Mouse (Mus musculus): ENCODE results near the gene Abcb4. TPM values are rescaled to one million over a fixed set of nuclear protein-coding genes. Genes with fewer than 3 reads are reported as not detected.

Abcb4 gene
- polyA plus RNA-seq, 1 experiment from 2014 or later, result 1.2 TPM

GRCm38 (mm10) chr5:8898246-8898645, 4.7 kb downstream of the Abcb4 start:
- Histone ChIP-seq H3K9ac (ENCODE audit: low read depth, low read length) (no peak overlapping the region), H3K4me3 (ENCODE audit: low read depth, low read length) (no peak overlapping the region), H3K27ac (ENCODE audit: low read depth, low read length) (no peak overlapping the region), H3K4me1 (ENCODE audit: control insufficient read depth, insufficient read depth, low read length) (no peaks in the 10 kb centered on the region), H3K9me3 (replicated peaks; ENCODE audit: control insufficient read depth, low read length) (no peaks in the 10 kb centered on the region), H3K27me3 (ENCODE audit: control insufficient read depth, insufficient read depth, low read length) (peaks cover 9% of the 10 kb centered on the region; the same call in 1 of the 2 replicates), H3K4me2 (no peak overlapping the region), H3K36me3 (ENCODE audit: control insufficient read depth, insufficient read depth, low read length) (no peaks in the 10 kb centered on the region)
- ATAC-seq (replicated peaks; ENCODE audit: insufficient number of reproducible peaks, low FRiP score, low TSS enrichment), result no peak
- WGBS (ENCODE audit: insufficient replicate concordance), result 78% methylated on average over 3 of the region's 3 CpGs

GRCm38 (mm10) chr5:8901001-8901400, 7.5 kb downstream of the Abcb4 start:
- no peak for ATAC-seq (replicated peaks; ENCODE audit: insufficient number of reproducible peaks, low FRiP score, low TSS enrichment)
- Histone ChIP-seq H3K4me3 (ENCODE audit: low read depth, low read length) (no peak overlapping the region), H3K9ac (ENCODE audit: low read depth, low read length) (no peak overlapping the region), H3K27me3 (ENCODE audit: control insufficient read depth, insufficient read depth, low read length) (no peaks in the 10 kb centered on the region), H3K27ac (ENCODE audit: low read depth, low read length) (no peak overlapping the region), H3K9me3 (replicated peaks; ENCODE audit: control insufficient read depth, low read length) (no peaks in the 10 kb centered on the region), H3K36me3 (ENCODE audit: control insufficient read depth, insufficient read depth, low read length) (no peaks in the 10 kb centered on the region), H3K4me2 (no peak overlapping the region), H3K4me1 (ENCODE audit: control insufficient read depth, insufficient read depth, low read length) (no peaks in the 10 kb centered on the region)
- 74% methylated on average over 1 of the region's 1 CpGs for WGBS (ENCODE audit: insufficient replicate concordance)

DNA sequence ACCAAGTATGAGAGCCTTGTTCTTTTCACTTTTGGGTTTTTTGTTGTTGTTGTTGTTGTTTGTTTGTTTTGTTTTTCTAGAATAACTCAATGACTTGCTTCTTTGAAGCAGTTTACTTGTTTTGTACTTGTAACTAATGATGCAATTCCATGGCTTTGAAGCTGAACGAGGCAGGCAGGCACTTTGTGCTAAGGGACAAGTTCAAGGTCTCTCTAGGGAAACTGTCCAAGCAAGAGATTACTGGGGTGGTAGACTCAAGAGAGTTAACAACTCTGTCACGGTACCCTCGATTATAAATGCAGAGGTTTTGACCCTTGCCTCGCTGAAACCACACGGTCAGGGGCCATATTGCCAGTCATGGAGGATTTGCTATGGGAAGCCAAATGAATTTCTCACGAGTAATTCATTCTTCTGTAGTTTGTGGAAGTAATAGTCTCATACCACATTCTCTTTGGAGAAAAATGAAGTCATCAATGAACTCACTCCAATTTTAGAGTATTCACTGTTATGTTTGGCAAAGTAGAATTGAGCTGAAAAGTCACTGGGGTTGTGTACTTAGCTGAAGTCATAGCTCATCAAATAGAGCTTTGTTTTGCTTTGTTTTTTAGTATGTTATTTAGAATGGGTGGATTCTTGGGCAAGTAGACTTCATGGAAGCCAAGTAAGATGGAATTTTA, 8.8 kb downstream of the Abcb4 start:
- Histone ChIP-seq H3K36me3 (ENCODE audit: control insufficient read depth, insufficient read depth, low read length) (no peaks in the 10 kb centered on the region), H3K4me1 (ENCODE audit: control insufficient read depth, insufficient read depth, low read length) (no peaks in the 10 kb centered on the region)
- 71% methylated on average over 6 of the region's 6 CpGs for WGBS (ENCODE audit: insufficient replicate concordance)

DNA sequence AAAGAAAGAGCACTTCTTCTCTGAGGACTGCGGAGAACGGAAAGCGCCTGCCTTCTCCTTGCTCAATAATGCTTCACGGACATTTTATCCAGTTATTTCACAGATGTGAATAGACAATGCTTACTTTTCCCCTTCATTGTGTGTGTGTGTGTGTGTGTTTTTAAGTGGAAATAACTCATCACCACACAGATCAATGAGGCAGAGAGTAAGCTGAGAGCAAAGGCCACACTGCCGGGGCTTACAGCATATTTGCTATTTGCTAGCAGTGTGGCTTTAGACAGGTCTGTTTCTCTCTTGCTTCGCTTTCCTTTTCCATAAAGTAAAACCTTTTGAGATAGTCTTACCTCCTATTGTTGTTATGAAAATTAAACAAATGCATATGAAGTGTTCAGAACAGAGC, 11.0 kb downstream of the Abcb4 start:
- no peaks in the 10 kb centered on the region for H3K36me3 ChIP-seq (ENCODE audit: control insufficient read depth, insufficient read depth, low read length)
- no peak overlapping the region for H3K27ac ChIP-seq (ENCODE audit: low read depth, low read length)
- ATAC-seq (replicated peaks; ENCODE audit: insufficient number of reproducible peaks, low FRiP score, low TSS enrichment), result no peak
- no peaks in the 10 kb centered on the region for H3K9me3 ChIP-seq (replicated peaks; ENCODE audit: control insufficient read depth, low read length)
- H3K4me1 ChIP-seq (ENCODE audit: control insufficient read depth, insufficient read depth, low read length), result no peaks in the 10 kb centered on the region
- H3K4me2 ChIP-seq, result no peak overlapping the region
- H3K9ac ChIP-seq (ENCODE audit: low read depth, low read length), result no peak overlapping the region
- no peaks in the 10 kb centered on the region for H3K27me3 ChIP-seq (ENCODE audit: control insufficient read depth, insufficient read depth, low read length)
- WGBS (ENCODE audit: insufficient replicate concordance), result 86% methylated on average over 6 of the region's 6 CpGs
- H3K4me3 ChIP-seq (ENCODE audit: low read depth, low read length), result no peak overlapping the region

More for the DNA sequence above, 8.8 kb downstream of the Abcb4 start:
- H3K4me2 ChIP-seq, result no peak overlapping the region
- no peaks in the 10 kb centered on the region for H3K9me3 ChIP-seq (replicated peaks; ENCODE audit: control insufficient read depth, low read length)
- H3K9ac ChIP-seq (ENCODE audit: low read depth, low read length), result no peak overlapping the region
- no peak overlapping the region for H3K27ac ChIP-seq (ENCODE audit: low read depth, low read length)
- H3K4me3 ChIP-seq (ENCODE audit: low read depth, low read length), result no peak overlapping the region
- ATAC-seq (replicated peaks; ENCODE audit: insufficient number of reproducible peaks, low FRiP score, low TSS enrichment), result no peak
- H3K27me3 ChIP-seq (ENCODE audit: control insufficient read depth, insufficient read depth, low read length), result no peaks in the 10 kb centered on the region

DNA sequence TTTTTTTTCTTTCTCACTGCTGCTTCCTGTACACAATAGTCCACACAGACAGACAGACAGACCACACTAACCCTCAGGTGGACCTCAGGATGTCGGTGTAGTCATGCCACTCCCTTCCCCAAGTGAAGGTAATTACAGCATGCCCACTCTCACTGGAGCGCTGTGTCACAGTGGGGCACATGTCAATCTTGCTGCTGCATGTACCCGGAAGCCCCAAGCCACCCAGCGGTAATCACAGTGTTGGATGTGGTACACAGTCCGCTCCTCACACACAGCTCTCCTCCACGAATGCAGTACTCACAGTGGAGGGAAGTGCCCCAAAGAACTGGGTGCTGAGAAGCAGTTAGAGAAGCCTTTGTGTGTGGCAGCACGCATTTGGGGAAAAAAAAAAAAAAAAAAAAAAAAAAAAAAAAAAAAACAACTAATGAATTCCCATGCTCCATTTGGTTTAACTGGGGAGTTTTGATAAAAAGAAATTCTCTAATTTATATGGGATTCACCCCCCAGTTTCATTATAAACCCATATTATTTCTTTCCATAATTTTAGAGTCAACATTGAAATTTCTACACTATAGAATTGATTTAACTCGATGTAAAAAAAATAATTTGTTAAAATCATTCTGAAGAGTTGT, 18.2 kb downstream of the Abcb4 start:
- Histone ChIP-seq H3K4me3 (ENCODE audit: low read depth, low read length) (no peak overlapping the region), H3K4me1 (ENCODE audit: control insufficient read depth, insufficient read depth, low read length) (no peaks in the 10 kb centered on the region), H3K9me3 (replicated peaks; ENCODE audit: control insufficient read depth, low read length) (no peaks in the 10 kb centered on the region), H3K36me3 (ENCODE audit: control insufficient read depth, insufficient read depth, low read length) (no peaks in the 10 kb centered on the region), H3K4me2 (no peak overlapping the region), H3K27me3 (ENCODE audit: control insufficient read depth, insufficient read depth, low read length) (no peaks in the 10 kb centered on the region), H3K27ac (ENCODE audit: low read depth, low read length) (no peak overlapping the region), H3K9ac (ENCODE audit: low read depth, low read length) (no peak overlapping the region)
- no peak for ATAC-seq (replicated peaks; ENCODE audit: insufficient number of reproducible peaks, low FRiP score, low TSS enrichment)
- 74% methylated on average over 8 of the region's 8 CpGs for WGBS (ENCODE audit: insufficient replicate concordance)

- no peak overlapping the region for H3K4me2 ChIP-seq
- H3K4me3 ChIP-seq (ENCODE audit: low read depth, low read length), result no peak overlapping the region
- no peaks in the 10 kb centered on the region for H3K4me1 ChIP-seq (ENCODE audit: control insufficient read depth, insufficient read depth, low read length)
- no peak for ATAC-seq (replicated peaks; ENCODE audit: insufficient number of reproducible peaks, low FRiP score, low TSS enrichment)
- WGBS (ENCODE audit: insufficient replicate concordance), result 81% methylated on average over 2 of the region's 2 CpGs
- H3K27ac ChIP-seq (ENCODE audit: low read depth, low read length), result no peak overlapping the region
- no peaks in the 10 kb centered on the region for H3K9me3 ChIP-seq (replicated peaks; ENCODE audit: control insufficient read depth, low read length)
- no peak overlapping the region for H3K9ac ChIP-seq (ENCODE audit: low read depth, low read length)
- H3K27me3 ChIP-seq (ENCODE audit: control insufficient read depth, insufficient read depth, low read length), result no peaks in the 10 kb centered on the region
- H3K36me3 ChIP-seq (ENCODE audit: control insufficient read depth, insufficient read depth, low read length), result no peaks in the 10 kb centered on the region
Observed at GRCm38 (mm10) chr5:8916400-8916799, 22.9 kb downstream of the Abcb4 start.

GRCm38 (mm10) chr5:8917069-8917468, 23.6 kb downstream of the Abcb4 start:
- Histone ChIP-seq H3K9me3 (replicated peaks; ENCODE audit: control insufficient read depth, low read length) (no peaks in the 10 kb centered on the region), H3K27me3 (ENCODE audit: control insufficient read depth, insufficient read depth, low read length) (no peaks in the 10 kb centered on the region), H3K27ac (ENCODE audit: low read depth, low read length) (no peak overlapping the region), H3K4me3 (ENCODE audit: low read depth, low read length) (no peak overlapping the region), H3K4me2 (no peak overlapping the region), H3K4me1 (ENCODE audit: control insufficient read depth, insufficient read depth, low read length) (no peaks in the 10 kb centered on the region), H3K36me3 (ENCODE audit: control insufficient read depth, insufficient read depth, low read length) (no peaks in the 10 kb centered on the region), H3K9ac (ENCODE audit: low read depth, low read length) (no peak overlapping the region)
- ATAC-seq (replicated peaks; ENCODE audit: insufficient number of reproducible peaks, low FRiP score, low TSS enrichment), result no peak
- WGBS (ENCODE audit: insufficient replicate concordance), result 64% methylated on average over 6 of the region's 6 CpGs

DNA sequence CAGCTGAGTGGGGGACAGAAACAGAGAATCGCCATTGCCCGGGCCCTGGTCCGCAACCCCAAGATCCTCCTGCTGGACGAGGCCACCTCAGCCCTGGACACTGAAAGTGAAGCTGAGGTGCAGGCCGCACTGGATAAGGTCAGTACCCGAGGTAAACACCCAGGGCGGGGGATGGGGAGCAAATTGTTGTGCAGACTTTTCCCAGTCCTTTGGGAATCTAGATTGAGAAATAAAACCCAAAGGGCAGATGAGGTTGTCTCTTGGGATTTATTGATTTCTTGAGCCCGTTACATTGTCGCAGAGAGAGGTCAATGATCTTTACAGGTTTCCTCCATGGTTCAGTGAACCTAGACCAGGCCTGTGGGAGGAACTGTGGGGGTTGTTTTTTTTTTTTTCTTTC, 34.9 kb downstream of the Abcb4 start:
- no peak for ATAC-seq (replicated peaks; ENCODE audit: insufficient number of reproducible peaks, low FRiP score, low TSS enrichment)
- Histone ChIP-seq H3K9me3 (replicated peaks; ENCODE audit: control insufficient read depth, low read length) (peaks cover 4% of the 10 kb centered on the region; the same call in 1 of the 2 replicates), H3K9ac (ENCODE audit: low read depth, low read length) (no peak overlapping the region), H3K36me3 (ENCODE audit: control insufficient read depth, insufficient read depth, low read length) (no peaks in the 10 kb centered on the region), H3K4me2 (no peak overlapping the region), H3K4me3 (ENCODE audit: low read depth, low read length) (no peak overlapping the region), H3K4me1 (ENCODE audit: control insufficient read depth, insufficient read depth, low read length) (no peaks in the 10 kb centered on the region), H3K27me3 (ENCODE audit: control insufficient read depth, insufficient read depth, low read length) (no peaks in the 10 kb centered on the region), H3K27ac (ENCODE audit: low read depth, low read length) (no peak overlapping the region)
- 78% methylated on average over 9 of the region's 9 CpGs for WGBS (ENCODE audit: insufficient replicate concordance)

DNA sequence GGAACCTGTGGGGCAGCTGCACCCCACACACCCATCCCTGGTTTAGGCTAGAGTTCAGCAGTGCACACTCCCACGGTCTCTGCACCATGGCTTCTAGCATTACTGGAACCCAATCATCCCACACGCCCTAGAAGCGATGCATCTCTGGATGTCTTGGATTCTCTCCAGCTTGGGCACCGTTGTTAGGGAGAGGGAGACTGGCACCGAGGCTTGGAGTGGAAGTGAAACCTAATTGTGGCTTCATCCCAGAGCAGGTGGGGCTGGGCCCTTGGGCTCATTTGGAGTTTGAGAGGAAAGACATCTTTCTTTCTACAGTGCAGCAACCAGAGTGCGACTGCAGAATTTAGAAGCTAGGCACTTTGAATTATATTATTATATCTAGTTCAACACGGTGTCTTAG, 44.4 kb downstream of the Abcb4 start:
- no peak overlapping the region for H3K9ac ChIP-seq (ENCODE audit: low read depth, low read length)
- 79% methylated on average over 7 of the region's 7 CpGs for WGBS (ENCODE audit: insufficient replicate concordance)

More for the DNA sequence above, 44.4 kb downstream of the Abcb4 start:
- Histone ChIP-seq H3K9me3 (replicated peaks; ENCODE audit: control insufficient read depth, low read length) (no peaks in the 10 kb centered on the region), H3K27ac (ENCODE audit: low read depth, low read length) (no peak overlapping the region), H3K27me3 (ENCODE audit: control insufficient read depth, insufficient read depth, low read length) (no peaks in the 10 kb centered on the region), H3K4me1 (ENCODE audit: control insufficient read depth, insufficient read depth, low read length) (no peaks in the 10 kb centered on the region), H3K4me2 (no peak overlapping the region), H3K36me3 (ENCODE audit: control insufficient read depth, insufficient read depth, low read length) (no peaks in the 10 kb centered on the region), H3K4me3 (ENCODE audit: low read depth, low read length) (no peak overlapping the region)
- ATAC-seq (replicated peaks; ENCODE audit: insufficient number of reproducible peaks, low FRiP score, low TSS enrichment), result no peak
